Mouse (Mus musculus) layer of hippocampus, adult 11-12 months (tissue): ENCODE measurements at regions not wholly inside any gene's neighbourhood (a gene's known extent, or its start where the extent isn't known, plus 50 kb on each side); places are given as distances from the start of the nearest gene placed in this dataset.
"Not testable (repeated sequence)": the region's sequence is repeated elsewhere in the genome, so short reads cannot be mapped to it uniquely, and the experiment has no call there.

ENCODE experiments used
- DNase-seq: peaks from one replicate; pipeline ENCODE4 v3.0.0; 2022; ENCODE audit warnings: low spot score

DNA sequence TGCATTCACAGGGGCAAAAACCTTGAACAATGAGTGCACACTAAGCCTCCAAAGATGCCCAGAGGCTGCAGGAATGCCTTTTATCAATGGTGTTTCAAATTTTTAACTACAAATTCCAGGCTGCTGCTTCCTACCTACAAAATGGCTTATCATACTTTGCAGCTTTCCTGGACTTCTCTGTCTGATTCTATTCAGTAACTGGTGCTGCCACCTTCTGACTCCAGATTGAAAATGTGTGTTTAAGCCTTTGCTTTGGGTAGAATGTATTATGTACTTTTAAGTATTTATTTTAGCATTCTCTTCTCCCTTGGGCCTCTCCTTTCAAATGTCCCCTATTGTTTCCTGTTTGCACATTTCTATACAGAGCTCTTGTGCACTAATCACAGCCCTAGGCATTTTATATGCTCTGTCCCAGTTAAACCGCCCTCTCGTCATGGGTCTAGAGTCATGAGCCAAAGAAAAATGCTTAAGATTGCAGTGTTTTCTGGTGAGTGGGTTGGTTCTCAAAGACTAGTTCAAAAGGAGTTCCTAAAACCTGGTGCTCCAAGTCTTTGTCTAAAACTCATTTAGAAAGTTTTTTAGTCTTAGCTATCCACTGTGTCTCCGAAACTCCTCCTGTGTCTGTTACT, 472.3 kb upstream of the Dpp10 start:
- DNase-seq: peak; percentile 31

DNA sequence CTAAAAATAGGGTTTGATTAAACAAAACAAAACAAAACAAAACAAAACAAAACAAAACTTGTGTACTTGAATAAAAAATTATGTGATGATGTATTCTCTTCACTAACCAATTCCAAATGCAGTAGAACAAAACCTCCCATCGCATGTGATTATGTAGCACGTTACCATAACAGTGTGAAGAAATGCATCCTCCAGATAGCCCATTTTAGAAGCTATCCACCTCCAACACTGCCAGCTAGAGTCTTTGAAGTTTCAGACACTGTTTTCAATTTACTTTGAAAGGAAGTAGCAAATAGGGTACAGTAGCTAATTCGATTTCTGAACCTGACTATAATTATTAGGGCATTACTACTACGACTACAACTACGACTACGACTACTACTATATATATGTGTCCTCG, 465.1 kb upstream of the Dpp10 start:
- DNase-seq: no peak

DNA sequence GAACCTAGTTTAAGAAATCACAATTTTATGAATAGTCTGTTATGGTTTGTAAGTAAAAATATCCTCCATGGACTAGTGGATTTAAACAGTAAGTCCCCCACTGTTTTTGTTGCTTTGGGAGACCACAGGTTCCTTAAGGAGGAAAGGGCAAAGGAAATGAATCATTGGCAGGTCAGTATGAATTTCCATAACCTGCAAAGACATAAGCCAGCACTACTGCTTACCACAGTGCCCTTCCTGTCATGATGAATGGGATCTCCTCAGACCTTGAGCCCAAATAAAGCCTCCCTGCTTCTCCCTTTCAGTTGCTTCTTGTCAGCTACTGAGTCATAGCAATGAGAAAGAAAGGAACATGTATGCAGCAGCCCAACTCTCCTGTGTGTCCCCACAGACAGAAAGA, 443.1 kb upstream of the Dpp10 start:
- DNase-seq: no peak

DNA sequence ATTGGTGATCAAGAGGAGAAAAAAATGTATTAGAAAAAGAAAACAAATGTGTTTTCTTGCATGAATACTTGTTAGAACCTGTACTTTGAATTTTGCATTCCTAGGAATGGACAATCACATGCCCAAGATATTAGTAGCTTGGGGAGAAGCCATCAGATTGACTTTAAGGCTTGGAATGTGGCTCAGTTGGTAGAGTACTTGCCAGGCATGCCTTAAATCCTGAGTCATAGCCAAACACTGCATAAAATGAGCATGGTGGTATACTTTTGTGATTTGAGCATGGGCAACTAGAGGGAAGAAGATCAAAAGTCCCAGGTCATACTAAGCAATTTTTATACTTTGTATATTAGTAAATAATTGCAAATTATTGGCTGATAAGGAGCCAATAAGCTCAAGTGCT, 442.6 kb upstream of the Dpp10 start:
- no peak for DNase-seq

DNA sequence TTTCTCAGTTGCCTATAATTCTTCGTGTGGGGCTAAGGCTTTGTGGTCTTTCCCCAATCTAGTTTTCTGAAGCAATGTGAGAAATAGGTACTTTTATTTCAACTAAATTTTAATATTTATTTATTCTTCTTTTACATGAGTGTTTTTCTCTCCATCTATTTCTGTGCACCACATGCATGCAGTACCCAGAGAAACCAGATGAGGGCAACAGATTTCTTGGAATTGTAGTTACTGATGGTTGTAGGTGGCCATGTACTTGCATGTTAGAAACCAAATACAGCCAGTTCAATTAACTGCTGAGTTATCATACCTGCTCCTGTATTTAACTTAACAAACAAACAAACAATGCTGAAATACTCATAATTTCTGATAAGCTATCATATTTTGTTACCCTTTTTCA, 404.8 kb upstream of the Dpp10 start:
- DNase-seq: peak; percentile 23

DNA sequence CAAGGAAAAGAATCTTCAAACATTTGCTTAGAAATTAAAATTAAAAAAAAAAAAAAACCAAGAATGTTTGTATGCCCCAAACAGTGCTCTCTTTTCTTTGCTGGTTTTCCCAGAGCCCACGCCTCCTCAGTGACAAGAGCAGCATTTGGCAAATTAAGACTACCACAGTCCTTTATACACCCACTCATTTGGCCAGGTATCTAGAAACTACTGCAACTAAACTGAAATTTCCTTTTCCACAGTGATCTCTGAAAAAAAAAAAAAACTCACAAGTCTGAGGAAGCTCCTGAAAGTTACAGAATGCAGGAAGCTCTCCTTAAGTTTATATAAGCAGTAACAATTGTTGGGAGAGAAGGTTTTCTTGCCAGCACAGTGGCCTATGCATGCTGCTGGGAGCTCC, 394.2 kb upstream of the Dpp10 start:
- no peak for DNase-seq

DNA sequence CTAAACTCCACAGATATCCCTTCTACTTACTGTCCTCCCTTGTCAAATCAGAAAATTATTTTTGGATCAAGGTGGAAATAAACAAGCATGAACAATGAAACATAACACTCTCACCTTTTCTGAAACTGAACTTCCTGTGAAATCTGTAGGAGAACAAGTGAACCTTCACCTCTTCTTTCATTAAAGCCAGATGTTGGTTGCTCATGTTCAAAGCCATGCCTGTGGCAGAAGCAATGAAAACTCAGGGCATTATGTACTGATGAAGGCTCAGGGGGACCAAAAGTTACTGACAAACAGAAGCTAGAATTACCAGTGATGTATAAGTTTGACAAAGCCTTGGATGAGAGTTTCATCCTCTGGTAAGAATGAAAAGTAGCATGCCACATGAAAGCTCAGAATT, 390.5 kb upstream of the Dpp10 start:
- no peak for DNase-seq

DNA sequence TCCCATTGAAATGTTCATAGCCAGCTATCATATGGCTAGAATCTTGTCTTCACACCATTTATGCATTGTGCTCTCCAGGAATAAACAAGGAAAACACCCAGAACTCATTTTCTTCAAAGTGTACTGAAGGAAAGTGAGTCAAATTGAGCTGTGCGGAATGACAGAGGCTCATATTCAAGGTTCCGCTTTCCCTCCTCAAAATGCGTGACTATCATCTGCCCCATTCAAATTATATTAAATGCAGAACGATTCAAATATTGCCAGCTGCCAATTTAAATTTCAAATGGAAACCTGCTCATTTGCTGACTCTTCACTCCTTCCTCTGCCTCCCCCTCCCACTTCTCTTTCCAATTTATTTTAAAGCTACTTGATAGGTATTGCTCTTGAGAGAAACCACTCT, 384.2 kb upstream of the Dpp10 start:
- DNase-seq: no peak

DNA sequence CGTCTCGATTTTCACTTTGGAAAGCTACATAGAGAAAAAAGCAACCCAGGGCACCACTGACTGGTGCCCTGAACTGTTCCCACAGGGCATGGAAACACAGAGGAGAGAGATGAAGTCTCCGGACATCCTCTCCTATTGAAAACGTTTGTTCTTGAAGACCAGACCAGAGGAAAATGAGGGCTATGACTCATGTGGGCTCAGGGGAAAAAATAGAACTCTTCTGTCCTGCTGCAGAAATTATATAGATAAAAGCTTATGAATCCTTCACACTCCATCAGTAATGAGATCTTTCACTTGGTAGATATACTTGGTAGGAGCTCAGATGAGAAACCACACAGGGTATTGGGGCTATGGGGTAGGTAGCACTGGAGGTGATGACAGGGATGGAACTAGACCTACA, 371.4 kb upstream of the Dpp10 start:
- no peak for DNase-seq

DNA sequence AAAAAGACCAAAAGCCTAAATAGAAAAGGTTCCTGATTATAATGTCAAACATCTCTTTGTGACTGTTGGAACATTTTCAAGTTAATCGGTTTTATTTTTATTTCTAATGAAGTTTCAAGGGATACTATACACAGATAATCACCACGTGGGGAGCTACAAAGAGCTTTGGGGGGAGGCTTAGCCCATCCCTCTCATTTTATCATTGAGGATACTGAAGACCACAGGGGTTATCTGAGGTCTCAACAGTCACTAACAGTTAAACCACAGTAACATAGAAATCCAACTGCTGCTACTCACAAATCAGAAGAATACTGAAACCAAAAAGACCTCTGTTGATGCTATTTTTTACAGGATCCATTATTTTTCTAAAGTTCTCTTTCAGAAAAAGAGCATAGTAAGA, 364.9 kb upstream of the Dpp10 start:
- no peak for DNase-seq

DNA sequence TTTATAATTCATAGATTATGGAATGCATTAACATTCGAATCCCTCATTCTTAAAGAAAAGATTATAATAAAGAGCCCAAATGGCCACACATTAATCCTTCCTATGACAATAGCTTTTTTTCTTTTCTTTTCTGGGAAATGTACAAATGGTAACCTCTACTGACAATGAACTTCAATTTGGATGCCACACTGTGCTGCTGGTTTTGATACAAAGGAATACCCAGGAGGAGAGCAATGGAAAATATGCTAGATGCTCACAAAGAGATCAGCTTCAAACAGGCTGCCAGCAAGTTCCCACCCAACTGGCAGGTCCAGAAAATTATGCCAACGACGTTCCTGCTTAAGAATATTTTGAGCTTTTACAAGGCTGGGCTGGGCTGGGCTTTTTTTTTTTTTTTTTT, 364.4 kb upstream of the Dpp10 start:
- DNase-seq: no peak

DNA sequence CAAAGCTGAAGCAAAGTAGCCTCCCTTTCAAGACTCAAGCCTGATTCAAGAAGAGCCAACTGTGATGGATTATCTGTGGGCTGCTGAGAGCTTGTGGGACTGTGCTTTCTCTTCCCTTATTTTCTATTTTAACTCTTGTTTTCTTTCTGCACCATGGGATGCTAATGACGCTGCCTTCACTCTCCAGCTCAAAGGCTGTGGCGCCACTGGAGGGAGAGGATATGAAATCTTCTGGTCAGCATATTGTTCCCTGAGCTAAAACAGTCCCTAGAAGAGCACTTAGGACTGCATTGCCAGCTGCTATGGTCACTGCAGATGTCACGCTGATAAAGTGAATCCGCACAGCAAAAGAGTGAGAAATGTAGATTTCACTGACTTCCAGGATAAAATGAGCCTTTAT, 324.2 kb upstream of the Dpp10 start:
- DNase-seq: peak; percentile 17

DNA sequence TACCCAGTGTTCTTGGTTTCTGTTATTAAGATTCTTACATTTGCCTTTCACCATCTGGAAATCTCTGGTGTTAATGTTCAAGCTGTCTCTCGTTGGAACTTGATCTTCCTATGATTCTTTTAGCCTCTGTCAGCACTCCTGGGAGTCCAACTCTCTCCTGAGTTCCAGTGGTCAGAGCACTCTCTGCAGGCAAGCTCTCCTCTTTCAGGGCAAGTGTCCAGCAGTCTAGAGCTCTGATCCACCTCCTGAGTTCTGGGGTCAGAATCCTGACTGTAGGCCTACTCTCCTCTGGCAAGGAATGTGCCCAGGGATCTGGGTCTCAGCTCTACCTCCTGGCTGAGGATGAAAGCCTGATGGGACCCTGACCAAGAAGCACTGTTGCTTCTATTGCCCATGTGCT, 303.1 kb upstream of the Dpp10 start:
- DNase-seq: not testable (repeated sequence)

DNA sequence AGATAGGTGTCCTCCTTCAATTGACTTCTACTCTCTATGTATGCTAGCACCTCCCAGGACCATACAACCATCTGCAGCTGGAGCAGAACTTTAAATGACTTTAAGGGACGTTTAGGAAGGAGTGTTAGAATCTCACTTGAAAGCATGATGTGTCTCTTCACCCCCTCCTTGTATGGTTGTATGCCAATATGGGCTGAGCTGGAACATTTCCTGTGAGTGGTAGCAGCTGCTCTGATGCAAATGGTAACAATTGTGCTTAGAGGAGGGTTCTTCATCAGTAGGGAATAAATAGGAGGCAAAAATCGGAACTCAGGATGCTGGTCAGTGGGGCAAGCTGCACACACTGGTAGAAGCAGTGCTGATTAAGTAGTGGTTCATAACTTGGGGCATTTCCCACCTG, 294.1 kb upstream of the Dpp10 start:
- no peak for DNase-seq

DNA sequence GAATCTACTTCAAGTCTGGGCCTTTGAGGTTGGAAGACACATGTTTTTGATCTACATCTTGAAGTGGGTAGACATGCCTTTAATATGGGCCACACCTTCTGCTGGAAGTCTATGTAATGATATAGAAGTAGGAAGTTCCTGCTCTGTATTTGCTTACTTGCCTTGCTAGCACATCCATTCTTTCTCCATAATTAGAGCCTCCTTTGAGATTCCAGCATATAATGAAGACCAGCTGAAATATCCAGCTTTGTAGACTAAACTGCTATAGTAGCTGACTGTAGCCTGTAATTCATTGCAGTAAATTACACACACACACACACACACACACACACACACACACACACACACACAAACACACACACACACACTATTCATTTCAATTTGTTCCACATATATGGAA, 293.3 kb upstream of the Dpp10 start:
- no peak for DNase-seq

DNA sequence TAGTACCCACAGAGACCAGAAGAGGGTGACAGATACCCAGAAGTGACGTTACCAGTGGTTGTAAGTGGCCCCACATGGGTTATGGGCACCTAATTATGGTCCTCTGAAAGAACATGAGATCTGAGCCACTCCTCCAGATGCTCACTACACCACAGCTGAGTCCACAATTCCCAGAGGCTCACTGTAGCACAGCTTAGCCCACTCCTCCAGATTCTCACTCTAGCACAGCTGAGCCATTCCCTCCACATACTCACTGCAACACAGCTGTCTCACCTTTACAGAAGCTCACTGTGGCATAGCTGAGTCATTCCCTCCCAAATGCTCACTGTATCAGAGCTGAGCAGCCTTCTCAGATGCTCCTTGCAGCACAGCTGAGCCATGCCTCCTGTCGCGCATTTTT, 286.9 kb upstream of the Dpp10 start:
- DNase-seq: no peak
